Mouse (Mus musculus) midbrain, embryonic 12.5 days (tissue): Measurements from ENCODE around the gene Ncoa5. TPM values are rescaled to one million over a fixed set of nuclear protein-coding genes. Genes with fewer than 3 reads are reported as not detected.

ENCODE experiments used
- ATAC-seq: fragments of 200-750 bp; cut with Nextera tagmentation; 2 replicates; pipeline ENCODE4 v1.8.0; 2017; ENCODE audit warnings: low read depth, moderate TSS enrichment, moderate library complexity; ENCODE audit not compliant: low FRiP score
- H3K27ac ChIP-seq: fragments of 300-500 bp; sonication (generic); replicated peaks from 2 replicates; pipeline ENCODE4 v1.5.1; 2016; ENCODE audit warnings: mild to moderate bottlenecking
- H3K27me3 ChIP-seq: fragments of 300-500 bp; sonication (generic); 2 replicates; pipeline ENCODE4 v1.6.1; 2016; ENCODE audit warnings: mild to moderate bottlenecking
- H3K36me3 ChIP-seq: fragments of 300-500 bp; sonication (generic); 2 replicates; pipeline ENCODE4 v1.6.1; 2016
- H3K4me1 ChIP-seq: fragments of 300-500 bp; sonication (generic); 2 replicates; pipeline ENCODE4 v1.6.1; 2016
- H3K4me2 ChIP-seq: fragments of 300-500 bp; sonication (generic); replicated peaks from 2 replicates; pipeline ENCODE4 v1.6.1; 2016; ENCODE audit warnings: mild to moderate bottlenecking, moderate library complexity
- H3K4me3 ChIP-seq: fragments of 300-500 bp; sonication (generic); 2 replicates; pipeline ENCODE4 v1.5.1; 2016; ENCODE audit warnings: mild to moderate bottlenecking
- H3K9ac ChIP-seq: fragments of 300-500 bp; sonication (generic); replicated peaks from 2 replicates; pipeline ENCODE4 v1.6.1; 2016; ENCODE audit warnings: mild to moderate bottlenecking, moderate library complexity
- H3K9me3 ChIP-seq: fragments of 300-500 bp; sonication (generic); 2 replicates; pipeline ENCODE4 v1.6.1; 2016; ENCODE audit warnings: mild to moderate bottlenecking
- WGBS: fragments of 180-500 bp; shearing (Covaris S2); methylation state at CpG from one replicate; pipeline ENCODE4 v1.1.7; 2016; 5-methylcytosine and 5-hydroxymethylcytosine counted together
- polyA plus RNA-seq: library from polyadenylated mRNA; unstranded; fragments of >200 nt; fragmentation: Nextera tagmentation; extraction: Ambion mirVana; gene quantifications from 2 replicates; pipeline ENCODE4 v1.2.1, GENCODE M21; 2016

The Ncoa5 gene
- polyA plus RNA-seq, 1 experiment from 2014 or later = 148 TPM

- H3K9ac ChIP-seq = no peak overlapping the region
Observed at GRCm38 (mm10) chr2:164951745-164952144, 82.9 kb downstream of the Ncoa5 start.

GRCm38 (mm10) chr2:164950501-164950900 lies 84.2 kb downstream of the Ncoa5 start:
- Histone ChIP-seq H3K36me3 (no peaks in the 10 kb centered on the region), H3K4me3 (no peak overlapping the region), H3K9me3 (no peaks in the 10 kb centered on the region), H3K9ac (no peak overlapping the region), H3K4me1 (peaks cover 26% of the 10 kb centered on the region), H3K27me3 (peaks cover 88% of the 10 kb centered on the region), H3K27ac (no peak overlapping the region), H3K4me2 (no peak overlapping the region)
- ATAC-seq = no peak
- 24% methylated on average over 13 of the region's 13 CpGs for WGBS

More at GRCm38 (mm10) chr2:164951745-164952144, 82.9 kb downstream of the Ncoa5 start:
- 78% methylated on average over 4 of the region's 4 CpGs for WGBS
- H3K27ac ChIP-seq = no peak overlapping the region
- no peaks in the 10 kb centered on the region for H3K36me3 ChIP-seq
- H3K4me2 ChIP-seq = no peak overlapping the region
- H3K4me3 ChIP-seq = no peak overlapping the region
- peaks cover 26% of the 10 kb centered on the region for H3K4me1 ChIP-seq
- ATAC-seq = no peak
- H3K9me3 ChIP-seq = no peaks in the 10 kb centered on the region
- H3K27me3 ChIP-seq = peaks cover 82% of the 10 kb centered on the region

Other genes with a start within 250 kb of the Ncoa5 start
- 14.4 and 18.3 TPM in 2 replicates for gene Snx21, start 249.0 kb downstream of the Ncoa5 start, polyA plus RNA-seq
- gene Acot8, start 230.0 kb downstream of the Ncoa5 start, polyA plus RNA-seq = 13.4 and 16.5 TPM in 2 replicates
- gene Zswim3, start 229.8 kb downstream of the Ncoa5 start, polyA plus RNA-seq = 10.8 and 12.1 TPM in 2 replicates
- gene Zswim1, start 212.2 kb downstream of the Ncoa5 start, polyA plus RNA-seq = 23.8 and 25.0 TPM in 2 replicates
- 0.24 TPM in 1 of 2 replicates, not detected in the other for gene Spata25, start 206.3 kb downstream of the Ncoa5 start, polyA plus RNA-seq
- gene Ctsa, start 202.0 kb downstream of the Ncoa5 start, polyA plus RNA-seq = 98.8 and 101 TPM in 2 replicates
- gene Neurl2, start 201.4 kb downstream of the Ncoa5 start, polyA plus RNA-seq = 4.4 and 5.2 TPM in 2 replicates
- gene Pltp, start 177.2 kb downstream of the Ncoa5 start, polyA plus RNA-seq = 90.2 and 113 TPM in 2 replicates
- 87.0 and 96.9 TPM in 2 replicates for gene Pcif1, start 155.6 kb downstream of the Ncoa5 start, polyA plus RNA-seq
- gene Zfp335, start 123.1 kb downstream of the Ncoa5 start, polyA plus RNA-seq = 17.5 and 17.7 TPM in 2 replicates
- gene Mmp9, start 94.1 kb downstream of the Ncoa5 start, polyA plus RNA-seq = 6.2 and 7.5 TPM in 2 replicates
- 8.1 and 9.9 TPM in 2 replicates for gene Slc12a5, start 74.1 kb downstream of the Ncoa5 start, polyA plus RNA-seq
- 4.8 and 6.8 TPM in 2 replicates for gene Cd40, start 20.8 kb upstream of the Ncoa5 start, polyA plus RNA-seq
- gene 1700025C18Rik, start 55.9 kb upstream of the Ncoa5 start, polyA plus RNA-seq = not detected in 2 replicates
- gene Cdh22, start 200.0 kb upstream of the Ncoa5 start, polyA plus RNA-seq = 14.8 and 18.8 TPM in 2 replicates